Mouse (Mus musculus) ES-E14 (cell line): ENCODE results near the gene Smim12. TPM values are rescaled to one million over a fixed set of nuclear protein-coding genes. Genes with fewer than 3 reads are reported as not detected.

Experiments used
- DNase-seq: peaks from one replicate; pipeline ENCODE4 v3.0.0-alpha.2; 2013; ENCODE audit warnings: low read depth, low spot score
- H3K27ac ChIP-seq: 2 replicates; pipeline ENCODE4 v1.5.1; 2012; ENCODE audit warnings: low read depth, mild to moderate bottlenecking, low read length, moderate library complexity, mixed read lengths; ENCODE audit not compliant: poor library complexity, insufficient read depth, severe bottlenecking
- H3K36me3 ChIP-seq: 2 replicates; pipeline ENCODE4 v1.6.1; 2012; ENCODE audit warnings: mild to moderate bottlenecking, low read length, moderate library complexity, mixed read lengths; ENCODE audit not compliant: control insufficient read depth, poor library complexity, insufficient read depth, severe bottlenecking
- H3K4me1 ChIP-seq, 2 experiments: fragments of 150-350 bp in 1 of 2; sonication (generic) in 1 of 2; 2 replicates each; pipeline ENCODE4 v1.6.1; 2012; ENCODE audit warnings: low read length in 2 of 2, mild to moderate bottlenecking in 1 of 2, mixed read lengths in 1 of 2; ENCODE audit not compliant: control insufficient read depth in 2 of 2, insufficient read depth in 2 of 2, poor library complexity in 1 of 2
- H3K4me3 ChIP-seq, 2 experiments: fragments of 150-350 bp in 1 of 2; sonication (generic) in 1 of 2; 2 replicates each; pipeline ENCODE4 v1.5.1; 2012; ENCODE audit warnings: low read length in 2 of 2, low read depth in 1 of 2, mild to moderate bottlenecking in 1 of 2, mixed read lengths in 1 of 2; ENCODE audit not compliant: insufficient read depth in 1 of 2, poor library complexity in 1 of 2, severe bottlenecking in 1 of 2
- H3K9ac ChIP-seq: 2 replicates; pipeline ENCODE4 v1.6.1; 2012; ENCODE audit warnings: low read depth, mild to moderate bottlenecking, low read length, mixed read lengths; ENCODE audit not compliant: poor library complexity, insufficient read depth, severe bottlenecking
- H3K9me3 ChIP-seq: fragments of 150-350 bp; sonication (generic); 2 replicates; pipeline ENCODE4 v1.6.1; 2012; ENCODE audit warnings: low read depth, mild to moderate bottlenecking, low read length; ENCODE audit not compliant: control insufficient read depth, insufficient read depth
- CHD2 ChIP-seq: IDR thresholded peaks from 2 replicates; pipeline ENCODE4 v1.6.1; 2014; ENCODE audit warnings: mild to moderate bottlenecking, low read depth, low read length, inconsistent platforms
- HCFC1 ChIP-seq: IDR thresholded peaks from 2 replicates; pipeline ENCODE4 v1.6.1; 2012; ENCODE audit warnings: low read length, inconsistent platforms, borderline replicate concordance; ENCODE audit not compliant: insufficient read depth
- MAFK ChIP-seq: IDR thresholded peaks from 2 replicates; pipeline ENCODE4 v1.6.1; 2014; ENCODE audit warnings: mild to moderate bottlenecking, low read depth, low read length, inconsistent platforms; ENCODE audit not compliant: insufficient read depth
- ZC3H11A ChIP-seq: IDR thresholded peaks from 2 replicates; pipeline ENCODE4 v1.6.1; 2012; ENCODE audit warnings: low read depth, mild to moderate bottlenecking, inconsistent platforms, low read length, borderline replicate concordance
- ZNF384 ChIP-seq: IDR thresholded peaks from 2 replicates; pipeline ENCODE4 v1.6.1; 2012; ENCODE audit warnings: low read depth, low read length, inconsistent platforms
- in situ Hi-C, 2 experiments: fragments of 600-800 bp; cut with MboI; formaldehyde crosslinking; loops; one replicate each; pipeline ENCODE4 v1.15.1; 2025; ENCODE audit warnings: low sequenced_read_pairs in 2 of 2, inconsistent platforms in 1 of 2; ENCODE audit not compliant: unreplicated experiment in 2 of 2
- total RNA-seq: library from RNA; depleted of rRNA; stranded (reverse); fragments of 300-350 nt; gene quantifications from 2 replicates; pipeline ENCODE4 v1.2.3, GENCODE M21; 2012

The Smim12 gene
- total RNA-seq, 1 experiment, result 50.2 TPM

GRCm38 (mm10) chr4:127214510-127214909 lies 29.1 kb upstream of the Smim12 start:
- Histone ChIP-seq H3K4me1 (peaks cover 0 to 10% of the 10 kb centered on the region in 2 experiments; a peak in 2 of 4 replicates), H3K36me3 (peaks cover 7% of the 10 kb centered on the region; the same call in 1 of the 2 replicates), H3K4me3 (peak overlapping the region; percentile 38 to 50; a peak in 3 of 4 replicates), H3K9ac (peak overlapping the region; percentile 45; the same call in 1 of the 2 replicates), H3K27ac (no peak overlapping the region), H3K9me3 (no peaks in the 10 kb centered on the region)
- no peak for TF ChIP-seq CHD2
- no peak for TF ChIP-seq MAFK
- TF ChIP-seq ZNF384, result no peak
- in situ Hi-C loops, result no loop called here
- DNase-seq, result no peak

- TF ChIP-seq ZC3H11A (no peak), HCFC1 (no peak), MAFK (no peak), CHD2 (no peak), ZNF384 (no peak)
- H3K4me3 ChIP-seq, result no peak overlapping the region
- no peaks in the 10 kb centered on the region for H3K9me3 ChIP-seq
- H3K9ac ChIP-seq, result no peak overlapping the region
- H3K4me1 ChIP-seq, result peaks cover 0 to 10% of the 10 kb centered on the region in 2 experiments; a peak in 2 of 4 replicates
- H3K27ac ChIP-seq, result no peak overlapping the region
- no peak for DNase-seq
- H3K36me3 ChIP-seq, result peaks cover 7% of the 10 kb centered on the region; the same call in 1 of the 2 replicates
- in situ Hi-C loops, result no loop called here
Observed at GRCm38 (mm10) chr4:127215103-127215502, 28.5 kb upstream of the Smim12 start.

- Histone ChIP-seq H3K9ac (no peak overlapping the region), H3K27ac (no peak overlapping the region), H3K9me3 (no peaks in the 10 kb centered on the region), H3K36me3 (peaks cover 10% of the 10 kb centered on the region), H3K4me3 (no peak overlapping the region), H3K4me1 (peaks cover 0 to 10% of the 10 kb centered on the region in 2 experiments; a peak in 2 of 4 replicates)
- in situ Hi-C loops, result no loop called here
- no peak for DNase-seq
- TF ChIP-seq HCFC1 (no peak), ZC3H11A (no peak), CHD2 (no peak), MAFK (no peak), ZNF384 (no peak)
Observed at GRCm38 (mm10) chr4:127215799-127216198, 27.8 kb upstream of the Smim12 start.

- no peak overlapping the region for H3K27ac ChIP-seq
- H3K4me1 ChIP-seq, result peaks cover 0 to 10% of the 10 kb centered on the region in 2 experiments; a peak in 2 of 4 replicates
- no peaks in the 10 kb centered on the region for H3K9me3 ChIP-seq
- in situ Hi-C loops, result no loop called here
- H3K9ac ChIP-seq, result no peak overlapping the region
- H3K36me3 ChIP-seq, result peaks cover 10% of the 10 kb centered on the region
- TF ChIP-seq HCFC1 (no peak), ZC3H11A (no peak), ZNF384 (no peak), CHD2 (no peak), MAFK (no peak)
- no peak for DNase-seq
- H3K4me3 ChIP-seq, result no peak overlapping the region
Observed at GRCm38 (mm10) chr4:127216251-127216651, 27.3 kb upstream of the Smim12 start.

GRCm38 (mm10) chr4:127217048-127217447 lies 26.5 kb upstream of the Smim12 start:
- in situ Hi-C loops, result no loop called here
- TF ChIP-seq CHD2, result no peak
- no peak overlapping the region for H3K4me3 ChIP-seq
- no peak overlapping the region for H3K27ac ChIP-seq
- H3K9ac ChIP-seq, result no peak overlapping the region
- H3K4me1 ChIP-seq, result peaks cover 0 to 10% of the 10 kb centered on the region in 2 experiments; a peak in 2 of 4 replicates
- H3K9me3 ChIP-seq, result no peaks in the 10 kb centered on the region
- no peak for DNase-seq
- peaks cover 10% of the 10 kb centered on the region for H3K36me3 ChIP-seq
